Mouse (Mus musculus) erythroblast, embryonic 14.5 days (primary cell): Measurements from ENCODE around the gene Myom3.

Experiments
- GATA1 ChIP-seq: IDR thresholded peaks from 2 replicates; pipeline ENCODE4 v1.6.1; 2012; ENCODE audit warnings: low read length, inconsistent platforms, mixed read lengths
- TAL1 ChIP-seq: IDR thresholded peaks from 3 replicates; pipeline ENCODE4 v1.6.1; 2012; ENCODE audit warnings: low read length, inconsistent platforms, mixed read lengths

- TF ChIP-seq TAL1 (no peak), GATA1 (no peak)
Observed at GRCm38 (mm10) chr4:135714776-135715175, 44.7 kb upstream of the Myom3 start.
